Mouse (Mus musculus) heart, postnatal 0 days (tissue): ENCODE measurements around the gene Prr36. TPM values are rescaled to one million over a fixed set of nuclear protein-coding genes. Genes with fewer than 3 reads are reported as not detected.

Source experiments
- ATAC-seq: fragments of 200-750 bp; cut with Nextera tagmentation; 2 replicates; pipeline ENCODE4 v1.8.0; 2017; ENCODE audit warnings: low read depth, moderate number of reproducible peaks, moderate library complexity; ENCODE audit not compliant: insufficient read depth
- DNase-seq: peaks from one replicate; pipeline ENCODE4 v3.0.0-alpha.2; 2016; ENCODE audit warnings: low spot score
- H3K27ac ChIP-seq: fragments of 300-500 bp; sonication (generic); 2 replicates; pipeline ENCODE4 v1.5.1; 2014; ENCODE audit warnings: low read depth, mild to moderate bottlenecking
- H3K27me3 ChIP-seq: fragments of 300-500 bp; sonication (generic); 2 replicates; pipeline ENCODE4 v1.6.1; 2014; ENCODE audit warnings: low read length, mixed read lengths; ENCODE audit not compliant: control insufficient read depth, insufficient read depth
- H3K36me3 ChIP-seq: fragments of 300-500 bp; sonication (generic); replicated peaks from 2 replicates; pipeline ENCODE4 v1.6.1; 2014; ENCODE audit warnings: low read length, mixed read lengths; ENCODE audit not compliant: control insufficient read depth, insufficient read depth
- H3K4me1 ChIP-seq: fragments of 300-500 bp; sonication (generic); 2 replicates; pipeline ENCODE4 v1.6.1; 2014; ENCODE audit warnings: antibody characterized with exemption; ENCODE audit not compliant: control insufficient read depth, insufficient read depth
- H3K4me2 ChIP-seq: fragments of 300-500 bp; sonication (generic); 2 replicates; pipeline ENCODE4 v1.6.1; 2014; ENCODE audit warnings: low read depth, mild to moderate bottlenecking, low read length, moderate library complexity
- H3K4me3 ChIP-seq: fragments of 300-500 bp; sonication (generic); 2 replicates; pipeline ENCODE4 v1.5.1; 2014; ENCODE audit warnings: low read depth, low read length
- H3K9ac ChIP-seq: fragments of 300-500 bp; sonication (generic); replicated peaks from 2 replicates; pipeline ENCODE4 v1.6.1; 2014; ENCODE audit warnings: low read depth, low read length, mixed read lengths
- H3K9me3 ChIP-seq: fragments of 300-500 bp; sonication (generic); replicated peaks from 2 replicates; pipeline ENCODE4 v1.6.1; 2016; ENCODE audit warnings: low read length; ENCODE audit not compliant: control insufficient read depth
- CTCF ChIP-seq: IDR thresholded peaks from 2 replicates; pipeline ENCODE4 v1.5.1; 2016; ENCODE audit warnings: antibody characterized with exemption, control low read depth, low read depth
- EP300 ChIP-seq: IDR thresholded peaks from 2 replicates; pipeline ENCODE4 v1.6.1; 2016; ENCODE audit warnings: antibody characterized with exemption, low read depth
- WGBS: fragments of 180-500 bp; shearing (Covaris S2); extraction: QIAGEN DNeasy Blood & Tissue Kit; methylation state at CpG from one replicate; pipeline ENCODE4 v1.1.7; 2014; 5-methylcytosine and 5-hydroxymethylcytosine counted together
- polyA plus RNA-seq: library from polyadenylated mRNA; unstranded; fragments of >200 nt; fragmentation: Nextera tagmentation; extraction: Ambion mirVana; gene quantifications from 2 replicates; pipeline ENCODE4 v1.2.1, GENCODE M21; 2015
- total RNA-seq: library from RNA; depleted of rRNA; stranded (reverse); fragments of >200 nt; gene quantifications from 2 replicates; pipeline ENCODE4 v1.2.3, GENCODE M21; 2014; ENCODE audit warnings: low replicate concordance; rRNA removed

Gene Prr36
- total and polyA plus RNA-seq, 2 experiments from 2014 or later: 0.04 TPM; not detected in 1

DNA sequence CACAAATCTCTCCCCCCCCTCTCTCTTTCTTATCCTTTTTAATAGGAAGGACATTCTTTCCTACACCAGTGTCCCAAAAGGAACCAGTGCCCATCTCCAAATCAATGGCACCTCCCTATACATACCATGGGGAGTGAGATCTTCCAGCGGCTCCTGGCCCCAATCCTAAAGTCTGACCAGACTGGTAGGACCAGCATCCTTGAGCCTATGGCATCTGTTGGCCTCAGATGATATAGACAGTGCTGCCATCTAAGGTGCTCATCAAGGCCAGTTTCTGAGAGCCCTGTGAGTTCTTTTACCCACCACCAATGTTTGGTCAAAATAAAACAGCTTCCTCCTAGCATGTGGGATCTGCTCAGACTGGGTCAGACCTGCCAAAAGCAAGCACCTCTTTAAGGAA lies 49.3 kb downstream of the Prr36 start:
- H3K4me1 ChIP-seq: 0 out of 2 replicates have a peak, but pooled peaks cover 4% of the 10 kb centered on the region
- no peak for TF ChIP-seq EP300
- no peak for TF ChIP-seq CTCF
- no peak overlapping the region for H3K27ac ChIP-seq
- H3K4me3 ChIP-seq: no peak overlapping the region
- H3K9ac ChIP-seq: no peak overlapping the region
- no peaks in the 10 kb centered on the region for H3K9me3 ChIP-seq
- no peak for ATAC-seq
- 93% methylated on average over 1 of the region's 1 CpGs for WGBS
- DNase-seq: no peak
- H3K27me3 ChIP-seq: no peaks in the 10 kb centered on the region
- H3K36me3 ChIP-seq: no peaks in the 10 kb centered on the region
- H3K4me2 ChIP-seq: no peak overlapping the region

DNA sequence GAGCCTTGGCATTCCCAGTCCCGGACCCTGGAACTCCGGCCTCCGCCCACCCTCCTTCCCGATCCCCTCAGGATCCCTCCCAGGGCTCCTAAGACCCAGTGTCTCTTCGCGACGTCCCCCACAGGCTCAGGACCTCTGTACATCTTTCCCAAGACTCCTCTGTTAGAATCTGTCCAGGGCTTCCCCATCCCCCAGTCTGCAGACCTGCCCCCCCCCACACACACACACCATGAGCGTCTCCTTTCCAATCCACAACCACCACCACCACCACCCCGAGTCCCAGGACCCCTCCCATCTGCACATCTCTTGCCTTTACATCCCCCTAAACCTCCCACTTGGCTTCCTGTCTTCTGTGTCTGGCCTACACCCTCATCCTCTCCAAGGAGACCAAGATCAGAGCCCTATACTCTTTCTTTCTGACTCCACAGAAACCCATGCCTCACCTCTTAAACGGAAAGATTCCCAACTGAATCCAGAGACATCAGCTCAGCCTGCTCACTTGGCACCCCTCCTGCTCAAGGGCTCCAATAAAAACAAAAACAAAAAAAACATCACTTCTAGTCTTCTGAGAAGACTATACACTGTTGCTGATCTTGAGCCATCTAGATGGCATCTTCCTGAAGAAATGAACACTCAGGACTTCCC lies 50.3 kb downstream of the Prr36 start:
- Histone ChIP-seq H3K27ac (no peak overlapping the region), H3K36me3 (no peaks in the 10 kb centered on the region), H3K4me1 (0 out of 2 replicates have a peak, but pooled peaks cover 4% of the 10 kb centered on the region), H3K9me3 (no peaks in the 10 kb centered on the region), H3K27me3 (no peaks in the 10 kb centered on the region), H3K4me2 (peak overlapping the region; percentile 75), H3K4me3 (peak overlapping the region; percentile 73), H3K9ac (peak overlapping the region; percentile 70)
- WGBS: 9% methylated on average over 10 of the region's 10 CpGs
- TF ChIP-seq CTCF: no peak
- TF ChIP-seq EP300: no peak
- DNase-seq (no peak), ATAC-seq (no peak)

DNA sequence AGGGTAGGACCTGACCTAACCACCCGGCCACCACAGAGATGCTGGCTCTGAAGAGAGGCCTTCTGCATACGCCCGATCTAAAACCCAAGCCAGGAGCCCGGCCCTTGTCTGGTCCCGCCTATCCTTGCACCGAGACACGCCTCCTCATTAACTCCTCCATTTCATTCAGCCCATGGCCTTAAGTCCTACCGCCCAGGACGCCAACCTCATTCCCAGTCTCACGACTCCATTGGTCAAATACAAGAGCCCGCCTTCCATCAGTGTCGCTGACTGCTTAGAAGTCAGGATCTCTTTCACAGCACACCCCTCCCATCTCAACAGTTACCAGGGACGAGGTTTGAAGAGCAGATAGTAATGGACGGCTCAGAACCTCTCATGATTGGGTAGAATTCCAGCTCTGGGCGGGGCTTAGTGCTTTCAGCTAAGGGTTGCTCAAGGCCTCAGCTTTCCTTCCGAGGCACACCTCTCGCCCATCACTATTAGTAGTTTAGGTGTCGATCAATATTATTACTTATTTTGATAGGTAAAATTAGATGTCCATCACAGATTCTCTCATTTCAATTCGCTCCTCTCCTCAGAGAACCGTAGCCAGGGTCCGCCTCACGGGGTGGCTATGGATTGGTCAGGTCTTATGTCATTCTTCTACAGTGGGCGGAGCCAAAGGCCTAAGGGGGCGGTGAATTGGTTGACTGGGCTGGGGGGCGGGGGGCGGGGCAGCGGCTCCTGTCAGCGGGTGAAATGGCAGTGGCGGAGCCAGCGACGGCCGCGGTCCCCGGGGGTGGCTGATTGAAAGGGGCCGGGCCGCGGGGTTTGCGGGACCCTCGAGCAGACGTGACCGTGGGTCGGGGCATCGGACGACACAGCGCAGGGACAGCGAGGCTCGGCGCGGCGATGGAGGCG lies 51.2 kb downstream of the Prr36 start, which contains the start of gene Evi5l:
Evi5l (plus strand) TSS at position 716 of the 900 bp plus-strand sequence.
- DNase-seq (peak; percentile 100), ATAC-seq (peak; percentile 97)
- H3K27me3 ChIP-seq: no peaks in the 10 kb centered on the region
- peak within 1 kb of the TSS; percentile 73 for H3K4me3 ChIP-seq
- no peaks in the 10 kb centered on the region for H3K9me3 ChIP-seq
- peak within 1 kb of the TSS; percentile 27; the same call in 1 of the 2 replicates for H3K27ac ChIP-seq
- H3K4me2 ChIP-seq: peak within 1 kb of the TSS; percentile 77
- 0 out of 2 replicates have a peak, but pooled peaks cover 4% of the 10 kb centered on the region for H3K4me1 ChIP-seq
- H3K36me3 ChIP-seq: no peaks in the 10 kb centered on the region
- WGBS: under 1% methylated on average over 49 of the region's 51 CpGs
- H3K9ac ChIP-seq: peak within 1 kb of the TSS; percentile 70
- TF ChIP-seq EP300 (no peak), CTCF (no peak)

DNA sequence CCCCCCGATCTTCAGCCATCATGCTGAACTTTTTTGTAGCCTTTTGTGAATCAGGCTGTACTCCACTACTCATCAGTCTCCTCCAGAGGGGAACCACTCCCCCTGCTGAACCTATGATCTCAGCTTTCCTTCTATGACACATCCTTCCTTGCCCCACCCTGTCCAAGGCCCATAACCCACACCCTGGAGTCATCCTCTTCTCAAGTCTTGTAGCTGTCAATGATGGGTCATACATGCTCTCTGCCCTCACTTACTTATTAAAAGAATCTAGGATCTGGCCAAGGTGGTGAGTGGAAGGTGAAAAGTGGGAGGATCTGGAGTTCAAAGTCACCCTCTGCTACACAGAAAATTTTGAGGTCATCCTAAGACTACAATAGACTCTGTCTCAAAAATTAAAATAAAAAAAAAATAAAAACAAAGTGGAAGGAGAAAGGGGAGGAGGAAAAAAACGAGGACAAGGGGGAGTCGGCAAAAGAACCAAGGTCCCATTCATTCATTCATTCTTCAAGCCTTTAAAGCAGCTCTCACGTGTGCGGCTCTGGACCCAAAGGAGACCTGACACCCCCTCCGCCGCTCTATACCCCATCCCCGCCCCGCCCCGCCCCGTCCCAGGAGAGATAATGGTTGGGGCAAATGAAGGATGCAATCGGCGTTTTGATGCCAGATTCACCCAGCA lies 51.9 kb downstream of the Prr36 start:
- Histone ChIP-seq H3K9ac (0 out of 2 replicates have a peak overlapping the region, but pooled peaks have one; percentile 27), H3K27me3 (no peaks in the 10 kb centered on the region), H3K27ac (peak overlapping the region; percentile 27; the same call in 1 of the 2 replicates), H3K4me1 (0 out of 2 replicates have a peak, but pooled peaks cover 4% of the 10 kb centered on the region), H3K4me3 (peak overlapping the region; percentile 73), H3K9me3 (no peaks in the 10 kb centered on the region), H3K4me2 (peak overlapping the region; percentile 77), H3K36me3 (no peaks in the 10 kb centered on the region)
- 4% methylated on average over 13 of the region's 13 CpGs for whole genome bisulfite sequencing
- TF ChIP-seq EP300: no peak
- no peak for TF ChIP-seq CTCF
- DNase-seq (peak; percentile 14), ATAC-seq (no peak)

DNA sequence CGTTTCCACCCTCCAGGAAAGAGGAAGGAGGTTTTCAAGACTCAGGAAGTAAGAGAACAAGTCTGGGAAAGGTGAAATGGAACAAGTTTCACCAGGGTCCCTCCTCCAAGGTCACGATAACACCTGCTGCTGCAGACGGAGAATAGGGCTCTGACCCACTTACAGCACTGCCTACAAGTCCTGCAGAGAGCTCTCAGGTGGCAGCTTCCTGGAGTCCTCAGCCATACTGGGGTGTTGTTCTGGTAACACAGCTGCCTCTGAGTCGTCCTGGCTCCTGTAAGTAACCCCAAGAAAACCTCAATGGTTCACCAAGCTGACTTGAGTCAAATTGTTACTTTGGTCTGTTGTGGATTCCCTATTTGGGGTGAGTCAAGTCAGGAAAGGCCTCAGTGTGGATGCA lies 54.5 kb downstream of the Prr36 start:
- Histone ChIP-seq H3K27me3 (no peaks in the 10 kb centered on the region), H3K4me3 (no peak overlapping the region), H3K27ac (peak overlapping the region; percentile 6; the same call in 1 of the 2 replicates), H3K36me3 (no peaks in the 10 kb centered on the region), H3K4me1 (0 out of 2 replicates have a peak, but pooled peaks cover 4% of the 10 kb centered on the region), H3K9me3 (no peaks in the 10 kb centered on the region), H3K9ac (no peak overlapping the region), H3K4me2 (no peak overlapping the region)
- WGBS: 41% methylated on average over 4 of the region's 4 CpGs
- TF ChIP-seq EP300 (no peak), CTCF (no peak)
- DNase-seq (no peak), ATAC-seq (no peak)

Other genes with a start within 250 kb of the Prr36 start
- not detected in 2 replicates for gene Cd209f, start 111.6 kb downstream of the Prr36 start, total RNA-seq
- 0.08 and 0.10 TPM in 2 replicates for gene Cd209f, start 111.6 kb downstream of the Prr36 start, polyA plus RNA-seq
- gene Cd209g, start 83.4 kb downstream of the Prr36 start, total RNA-seq: not detected in 2 replicates
- gene Cd209g, start 83.4 kb downstream of the Prr36 start, polyA plus RNA-seq: not detected in 2 replicates
- gene Evi5l, start 50.9 kb downstream of the Prr36 start, total RNA-seq: 24.8 and 26.1 TPM in 2 replicates
- gene Evi5l, start 50.9 kb downstream of the Prr36 start, polyA plus RNA-seq: 9.3 and 11.1 TPM in 2 replicates
- 0.08 TPM in 1 of 2 replicates, not detected in the other for gene Lrrc8e, start 9.4 kb upstream of the Prr36 start, total RNA-seq
- gene Lrrc8e, start 9.4 kb upstream of the Prr36 start, polyA plus RNA-seq: 0.08 and 0.21 TPM in 2 replicates
- 27.7 and 36.8 TPM in 2 replicates for gene Map2k7, start 21.3 kb upstream of the Prr36 start, total RNA-seq
- gene Map2k7, start 21.3 kb upstream of the Prr36 start, polyA plus RNA-seq: 18.7 and 21.0 TPM in 2 replicates
- gene Gm49320, start 21.4 kb upstream of the Prr36 start, total RNA-seq: 0.66 TPM in 1 of 2 replicates, not detected in the other
- 0.19 and 0.34 TPM in 2 replicates for gene Gm49320, start 21.4 kb upstream of the Prr36 start, polyA plus RNA-seq
- gene Tgfbr3l, start 30.8 kb upstream of the Prr36 start, total RNA-seq: 3.9 and 6.4 TPM in 2 replicates
- gene Tgfbr3l, start 30.8 kb upstream of the Prr36 start, polyA plus RNA-seq: 1.8 and 2.7 TPM in 2 replicates
- 32.6 and 84.9 TPM in 2 replicates for gene Snapc2, start 35.6 kb upstream of the Prr36 start, total RNA-seq
- gene Snapc2, start 35.6 kb upstream of the Prr36 start, polyA plus RNA-seq: 26.7 and 29.9 TPM in 2 replicates
- 10.4 and 12.5 TPM in 2 replicates for gene Ctxn1, start 41.8 kb upstream of the Prr36 start, total RNA-seq
- gene Ctxn1, start 41.8 kb upstream of the Prr36 start, polyA plus RNA-seq: 13.2 and 13.7 TPM in 2 replicates
- 95.0 and 120 TPM in 2 replicates for gene Timm44, start 58.5 kb upstream of the Prr36 start, total RNA-seq
- gene Timm44, start 58.5 kb upstream of the Prr36 start, polyA plus RNA-seq: 74.7 and 78.8 TPM in 2 replicates
- 7.9 and 10.7 TPM in 2 replicates for gene Ccl25, start 107.8 kb upstream of the Prr36 start, total RNA-seq
- 5.8 and 6.1 TPM in 2 replicates for gene Ccl25, start 107.8 kb upstream of the Prr36 start, polyA plus RNA-seq
- gene Elavl1, start 108.0 kb upstream of the Prr36 start, total RNA-seq: 61.1 and 64.4 TPM in 2 replicates
- 93.3 and 97.0 TPM in 2 replicates for gene Elavl1, start 108.0 kb upstream of the Prr36 start, polyA plus RNA-seq